Mouse (Mus musculus): Measurements from ENCODE around the gene Gm14393. TPM values are rescaled to one million over a fixed set of nuclear protein-coding genes. Genes with fewer than 3 reads are reported as not detected.
"Not testable (repeated sequence)": the region's sequence is repeated elsewhere in the genome, so short reads cannot be mapped to it uniquely, and the experiment has no call there.

Gene Gm14393
- 1 to 10 TPM in 1 of 2 experiments, under 1 TPM in 1; 0.71 to 1.6 TPM for total RNA-seq (2021)
- long read RNA-seq, experiment 1, result 0 reads
- long read RNA-seq, experiment 2, result 0 reads

- intact Hi-C loops (cut with DNase I); DNase-seq: not testable (repeated sequence)
These were observed at the start of gene Gm14393 for GRCm38 (mm10) chr2:175067681-175068261. Gene Gm14393, minus strand, starts transcription at chr2:175067781.

- intact Hi-C loops (cut with DNase I), result not testable (repeated sequence)
These were observed 23.3 kb downstream of the Gm14393 start for GRCm38 (mm10) chr2:175044268-175044667.

More at GRCm38 (mm10) chr2:175044268-175044667, 23.3 kb downstream of the Gm14393 start:
- not testable (repeated sequence) for DNase-seq

Other genes with a start within 250 kb of the Gm14393 start
- gene Gm14444, start 57.5 kb downstream of the Gm14393 start, total RNA-seq (2021), result 1 to 10 TPM in 1 of 2 experiments, under 1 TPM in 1; 0.80 to 1.3 TPM
- gene Gm14399, start 74.2 kb upstream of the Gm14393 start, total RNA-seq (2021), result 10 to 100 TPM in 1 of 2 experiments, 1 to 10 TPM in 1; 9.4 to 10.6 TPM
- under 1 TPM; 0.41 to 0.81 TPM for gene Gm14443, start 108.1 kb upstream of the Gm14393 start, total RNA-seq (2021)
- 10 to 100 TPM; 53.7 to 53.9 TPM for gene Gm14391, start 139.1 kb upstream of the Gm14393 start, total RNA-seq (2021)
- 1 to 10 TPM in 1 of 2 experiments, under 1 TPM in 1; 0.32 to 1.0 TPM for gene Gm14440, start 207.3 kb upstream of the Gm14393 start, total RNA-seq (2021)

Measured in heart, postnatal 14 days (tissue).